Mouse (Mus musculus) embryo, embryonic 11 days (tissue): ENCODE results near the gene Odc1.
"Not testable (repeated sequence)": the region's sequence is repeated elsewhere in the genome, so short reads cannot be mapped to it uniquely, and the experiment has no call there.

Source experiments
- DNase-seq: peaks from one replicate; pipeline ENCODE4 v3.0.0-alpha.2; 2015

The Odc1 gene

DNA sequence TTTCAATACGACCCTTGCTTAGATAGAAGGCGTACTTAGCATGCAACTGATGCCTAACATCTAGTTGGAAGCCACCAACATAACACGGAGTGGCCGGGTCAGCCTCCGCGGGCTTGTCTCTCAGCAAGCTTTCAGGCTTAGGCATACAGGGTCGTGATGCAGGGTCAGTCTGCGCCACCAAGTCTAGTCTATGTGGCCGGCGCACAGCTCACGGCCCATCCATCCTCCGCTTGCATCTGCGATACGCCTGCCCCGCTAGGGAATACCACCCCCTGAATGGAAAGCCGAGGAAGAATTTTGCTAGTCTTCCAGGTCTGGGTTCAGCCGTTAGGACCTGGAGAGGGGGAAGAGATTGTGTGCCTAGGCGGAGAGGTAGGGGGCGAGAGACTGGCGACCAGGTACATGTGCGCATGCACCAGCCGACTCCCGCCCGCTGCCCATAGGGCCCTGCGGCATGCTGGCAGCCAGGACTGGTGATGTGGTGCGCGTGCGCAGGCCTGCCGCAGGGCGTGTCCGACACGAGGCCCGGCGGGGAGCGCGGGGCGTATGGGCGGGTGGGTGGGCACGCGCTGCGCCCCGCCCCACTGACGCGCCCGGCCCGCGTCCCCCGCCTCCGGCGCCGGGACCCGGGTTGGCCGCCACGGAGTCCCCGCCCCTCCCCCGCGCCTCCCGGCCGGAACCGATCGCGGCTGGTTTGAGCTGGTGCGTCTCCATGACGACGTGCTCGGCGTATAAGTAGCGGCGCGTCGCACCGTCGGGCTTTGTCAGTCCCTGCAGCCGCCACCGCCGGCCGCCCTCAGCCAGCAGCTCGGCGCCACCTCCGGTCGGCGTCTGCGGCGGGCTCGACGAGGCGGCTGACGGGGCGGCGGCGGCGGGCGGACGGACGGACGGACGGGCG, at the start of gene Odc1:
Gene Odc1 (plus strand): TSS at position 586 of the 898 bp plus-strand sequence.
- peak; percentile 98 for DNase-seq

DNA sequence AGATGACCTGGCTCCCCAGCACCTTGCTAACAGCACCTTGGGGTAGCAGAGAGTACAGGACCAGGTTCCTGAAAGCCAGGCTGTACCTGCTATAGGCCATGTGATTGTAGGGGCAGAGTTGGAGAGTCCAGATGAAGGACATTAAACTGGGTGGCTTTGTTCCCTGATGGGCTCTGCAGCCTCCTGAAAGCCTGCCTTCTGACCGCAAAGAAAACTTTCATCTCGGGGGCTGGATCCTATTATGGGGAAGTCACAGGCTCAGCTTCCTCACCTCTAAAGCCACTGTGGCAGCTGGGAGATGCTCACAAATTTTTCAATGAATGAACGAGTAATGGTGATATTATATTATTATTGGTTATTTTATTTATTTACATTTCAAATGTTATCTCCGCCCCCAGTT, 49.8 kb upstream of the Odc1 start:
- DNase-seq = no peak

DNA sequence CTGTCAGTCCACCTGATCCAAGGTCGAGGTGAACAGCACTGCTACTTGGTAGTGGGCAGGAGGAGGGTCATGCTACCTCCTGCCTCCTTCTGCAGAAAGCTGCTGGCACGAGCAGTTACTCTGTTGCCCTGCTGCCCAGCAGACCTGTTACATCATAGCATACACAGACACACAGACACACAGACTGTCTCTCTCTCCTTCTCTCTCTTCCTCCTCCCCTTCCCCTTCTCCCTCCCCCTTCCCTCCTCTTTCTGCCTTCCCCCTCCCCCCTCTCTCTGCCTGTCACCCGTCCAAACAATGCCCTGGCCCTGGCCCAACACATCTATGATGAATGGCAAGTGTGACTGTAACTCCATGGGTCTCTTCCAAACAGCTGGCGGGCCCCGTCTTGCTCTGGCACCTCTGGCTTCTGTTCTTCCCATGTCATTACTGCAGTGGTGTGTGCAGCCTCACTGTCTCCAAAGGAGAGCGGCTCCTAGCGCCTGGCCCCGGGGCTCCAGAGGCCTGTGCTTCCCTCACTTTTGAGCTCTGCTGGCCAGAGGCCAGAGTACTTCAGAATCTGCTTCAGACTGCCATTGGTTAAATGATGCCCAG, 48.6 kb upstream of the Odc1 start:
- peak; percentile 28 for DNase-seq

DNA sequence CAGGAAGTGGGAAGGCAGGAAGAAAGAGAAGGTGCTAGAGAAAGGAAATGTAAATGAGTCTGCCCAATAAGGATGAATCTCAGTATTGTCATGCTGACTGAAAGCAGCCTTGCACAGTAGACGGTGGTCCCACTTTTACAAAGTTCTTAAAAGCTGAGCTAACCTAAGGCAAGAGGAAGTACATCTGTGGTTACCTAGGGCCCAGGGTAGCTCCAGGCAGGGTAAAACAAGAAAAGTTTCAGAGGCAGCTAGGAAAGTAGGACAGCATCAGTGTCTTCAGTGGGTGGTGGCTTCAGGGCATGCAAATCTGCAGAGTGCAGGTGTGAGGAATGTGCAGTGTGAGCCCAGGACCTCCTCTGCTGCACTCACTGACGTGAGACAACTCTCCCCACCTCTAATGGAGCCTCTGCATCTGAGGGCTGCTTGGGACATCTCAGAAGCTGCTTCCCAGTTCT, 38.9 kb upstream of the Odc1 start:
- DNase-seq = no peak

DNA sequence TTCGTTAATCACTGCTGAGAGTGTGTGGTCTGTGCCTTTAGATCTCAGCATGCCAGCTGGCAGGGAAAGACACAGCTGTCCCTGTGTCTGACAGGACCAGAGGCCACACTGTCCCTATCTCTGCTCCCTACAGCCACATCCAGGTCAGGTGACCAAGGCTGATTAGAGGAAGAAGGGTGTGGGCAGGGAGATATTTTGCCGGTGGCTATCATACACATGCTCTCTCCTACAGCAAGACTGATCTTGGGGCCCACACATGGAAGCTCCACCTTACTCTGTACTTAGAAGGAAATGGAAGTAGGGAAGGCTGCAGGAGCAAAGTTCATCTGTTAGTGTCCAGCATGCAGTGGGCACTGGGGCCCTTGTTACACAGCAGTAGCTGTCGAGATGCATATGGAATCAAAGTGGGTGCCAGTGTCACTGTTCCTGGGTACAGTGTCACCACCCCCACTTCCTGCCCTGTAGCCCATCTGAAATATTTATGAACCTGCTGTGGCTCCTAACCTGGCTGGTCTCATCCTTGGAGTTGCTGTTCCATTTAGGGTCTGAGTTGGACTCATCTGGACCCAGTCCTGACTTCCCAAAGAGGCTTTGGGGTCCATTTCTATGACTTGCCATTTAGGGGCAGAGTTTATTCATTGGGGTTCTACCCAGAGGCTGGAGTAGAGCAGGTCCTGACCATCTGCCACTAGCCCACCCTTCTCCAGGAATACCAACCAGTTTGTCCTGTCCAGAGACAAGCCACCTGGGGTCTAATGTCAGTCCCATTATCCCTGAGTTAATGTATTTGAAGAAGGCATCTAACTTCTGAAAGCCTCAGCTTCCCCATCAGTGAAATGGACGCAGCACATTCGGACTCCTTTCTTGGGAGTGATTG, 38.2 kb upstream of the Odc1 start:
- DNase-seq = peak; percentile 8

DNA sequence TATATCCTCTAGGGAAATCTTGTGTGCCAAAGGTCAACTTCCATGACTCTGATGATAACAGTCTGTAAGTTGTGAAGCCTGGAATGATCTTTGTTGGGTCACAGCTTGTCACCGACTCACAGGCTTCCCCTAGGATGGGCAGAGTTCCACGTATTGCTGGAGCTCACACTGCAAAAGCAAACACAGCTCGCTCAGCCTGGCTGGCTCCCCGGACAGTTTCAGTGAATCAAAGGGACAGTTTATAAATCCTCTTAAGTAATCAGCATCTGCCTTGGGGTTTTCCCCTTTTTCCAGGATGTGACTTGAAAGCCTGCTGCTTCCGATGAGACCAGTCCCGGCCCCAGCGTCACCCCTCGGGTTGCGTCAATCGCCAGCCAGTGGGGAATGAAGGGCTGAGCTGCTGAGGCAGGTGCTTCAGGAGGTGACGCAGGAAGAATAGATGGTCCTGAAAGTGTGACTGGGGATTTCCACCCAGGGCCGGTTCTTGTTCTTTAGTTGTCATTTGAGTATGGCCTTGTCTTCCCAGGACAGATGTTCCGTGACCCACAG, 37.5 kb upstream of the Odc1 start:
- DNase-seq = no peak

DNA sequence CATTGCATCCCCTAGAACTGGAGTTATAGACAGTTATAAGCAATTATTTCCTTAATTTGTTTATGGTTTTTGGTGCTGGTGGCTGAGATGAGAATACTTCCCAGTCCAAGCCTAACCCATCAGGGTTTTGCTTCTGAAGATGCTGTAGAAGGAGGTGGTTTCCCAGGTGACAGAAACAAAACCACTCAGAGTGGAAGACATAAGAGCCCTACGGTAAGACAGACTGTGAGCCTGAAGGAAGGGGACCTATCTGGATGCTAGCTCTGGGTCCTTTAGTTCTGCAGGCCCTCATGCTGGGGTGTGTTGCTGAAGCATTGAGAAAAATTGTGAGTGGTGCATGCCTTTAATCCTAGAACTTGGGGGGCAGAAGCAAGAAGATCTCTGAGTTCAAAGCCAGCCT, 35.3 kb upstream of the Odc1 start:
- no peak for DNase-seq

DNA sequence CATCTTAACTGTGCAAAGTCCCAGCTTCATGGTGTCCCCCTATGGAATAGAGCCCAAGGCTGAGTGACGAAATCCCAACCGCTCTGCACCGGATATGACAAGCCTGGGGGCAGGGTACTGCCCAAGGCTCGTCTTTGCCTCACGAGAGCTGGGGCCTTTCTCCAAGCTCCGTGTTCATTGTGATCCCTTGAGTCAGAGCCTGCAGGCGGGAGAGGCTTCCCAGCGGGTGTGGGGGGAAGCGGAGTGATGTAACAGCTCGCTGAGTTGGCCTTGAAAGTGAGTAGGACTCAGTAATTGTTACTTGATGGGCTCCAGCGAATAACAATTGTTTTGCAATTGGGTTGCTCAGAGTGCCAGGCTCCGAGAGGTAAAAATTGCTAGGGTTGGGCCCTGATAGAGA, 34.4 kb upstream of the Odc1 start:
- DNase-seq = peak; percentile 23

DNA sequence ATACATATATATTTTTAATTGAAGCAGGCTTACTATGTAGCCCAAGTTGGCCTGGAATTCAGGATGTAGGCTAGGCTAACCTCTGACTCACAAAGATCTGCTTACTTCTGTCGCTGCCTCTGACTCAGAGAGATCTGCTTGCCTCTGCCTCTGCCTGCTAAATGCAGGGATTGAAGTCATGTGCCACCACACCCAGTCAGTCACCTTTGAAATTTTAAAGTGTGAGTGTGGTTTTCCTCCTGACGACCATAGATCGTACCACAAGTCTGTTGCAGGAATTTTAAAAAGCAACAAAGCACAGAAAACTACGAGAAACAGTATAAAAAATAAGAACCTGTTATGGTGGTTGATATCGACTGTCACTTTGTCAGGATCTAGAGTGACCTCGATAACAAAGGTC, 33.6 kb upstream of the Odc1 start:
- no peak for DNase-seq

DNA sequence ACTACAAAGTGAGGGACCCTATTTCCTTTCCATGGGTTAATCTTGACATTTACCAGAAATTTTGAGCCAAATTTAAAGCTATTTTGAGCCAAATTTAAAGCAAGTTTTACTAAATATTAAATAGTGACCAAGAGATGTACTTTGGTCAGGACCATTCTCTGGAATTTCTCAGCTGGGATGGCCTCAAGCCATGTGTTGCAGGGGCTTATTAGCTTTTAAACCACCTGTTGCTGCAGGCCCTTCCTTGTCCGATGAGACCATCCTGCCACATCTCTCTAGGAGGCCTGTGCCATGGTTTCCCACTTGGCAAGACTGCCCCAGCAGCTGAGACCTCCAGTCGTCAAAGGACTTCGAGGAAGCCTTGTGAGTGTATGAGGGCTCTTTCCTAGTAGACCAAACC, 15.4 kb upstream of the Odc1 start:
- no peak for DNase-seq

DNA sequence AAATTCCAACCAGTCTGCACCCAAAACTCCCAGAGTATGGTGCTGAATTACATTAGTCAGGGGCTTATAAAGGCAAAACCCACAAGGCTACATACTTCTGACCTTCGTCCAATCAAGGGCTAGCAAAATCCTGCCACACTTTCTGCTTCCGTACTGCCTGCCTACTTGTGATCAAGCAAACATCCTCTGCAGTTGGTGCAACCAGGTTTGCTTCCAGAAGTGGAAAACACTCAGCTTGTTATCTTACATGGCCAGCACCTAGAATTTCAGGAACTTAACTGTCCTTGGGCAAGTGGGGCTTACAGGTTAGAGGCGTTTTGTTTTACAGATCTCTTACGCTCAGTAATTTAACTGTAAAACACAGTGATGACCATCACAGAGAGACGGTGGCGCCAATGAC, 14.9 kb upstream of the Odc1 start:
- no peak for DNase-seq

DNA sequence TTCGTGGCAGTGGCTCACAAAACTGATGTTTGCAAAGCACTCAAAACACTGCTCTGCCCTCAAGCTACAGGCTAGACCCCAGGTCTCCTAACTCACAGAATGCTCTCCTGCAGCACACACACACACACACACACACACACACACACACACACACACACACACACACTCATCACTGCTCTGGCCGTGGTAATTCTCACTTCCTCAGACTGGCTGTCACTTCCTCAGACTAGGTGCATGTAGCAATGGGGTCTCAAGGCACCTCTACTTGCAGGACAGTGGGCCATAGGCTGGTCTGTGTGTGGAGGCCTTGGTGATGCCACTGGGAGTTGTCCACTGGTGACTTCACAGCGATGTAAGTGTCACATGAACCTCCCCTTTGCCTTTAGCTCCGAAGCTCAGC, 13.8 kb upstream of the Odc1 start:
- no peak for DNase-seq

DNA sequence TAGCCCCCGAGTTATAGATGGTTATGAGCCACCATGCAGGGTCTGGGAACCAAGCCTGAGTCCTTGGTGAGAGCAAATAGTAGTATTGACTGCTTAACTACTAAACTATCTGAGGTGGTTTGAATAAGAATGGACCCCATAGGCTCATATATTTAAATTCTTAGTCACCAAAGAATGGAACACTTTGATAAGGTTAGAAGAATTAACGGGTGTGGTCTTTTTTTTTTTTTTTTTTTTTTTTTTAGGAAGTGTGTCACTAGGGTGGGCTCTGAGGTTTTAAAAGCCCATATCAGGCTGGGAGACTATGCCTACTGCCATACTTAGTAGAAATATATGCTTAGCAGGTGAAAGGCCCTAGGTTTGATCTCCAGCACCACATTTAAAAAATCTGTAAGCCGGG, 8.4 kb upstream of the Odc1 start:
- no peak for DNase-seq

DNA sequence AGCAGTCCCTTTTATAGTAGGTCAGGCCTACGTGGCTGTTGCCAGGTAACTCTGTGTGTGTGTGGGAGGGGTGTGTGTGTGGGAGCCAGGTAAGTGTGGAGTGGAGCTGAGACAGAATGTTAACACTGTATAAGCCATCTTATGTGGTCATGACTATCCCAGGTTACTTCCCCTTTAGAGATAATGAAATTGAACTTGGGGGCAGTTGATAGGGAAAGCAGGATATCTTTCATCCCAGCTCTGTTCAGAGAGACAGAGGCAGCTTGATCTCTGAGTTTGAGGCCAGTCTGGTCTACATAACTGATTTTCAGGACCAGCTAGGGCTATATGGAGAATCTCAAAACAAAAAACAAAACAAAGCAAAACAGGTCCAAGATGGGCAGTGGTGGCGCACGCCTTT, 7.4 kb upstream of the Odc1 start:
- DNase-seq = no peak

DNA sequence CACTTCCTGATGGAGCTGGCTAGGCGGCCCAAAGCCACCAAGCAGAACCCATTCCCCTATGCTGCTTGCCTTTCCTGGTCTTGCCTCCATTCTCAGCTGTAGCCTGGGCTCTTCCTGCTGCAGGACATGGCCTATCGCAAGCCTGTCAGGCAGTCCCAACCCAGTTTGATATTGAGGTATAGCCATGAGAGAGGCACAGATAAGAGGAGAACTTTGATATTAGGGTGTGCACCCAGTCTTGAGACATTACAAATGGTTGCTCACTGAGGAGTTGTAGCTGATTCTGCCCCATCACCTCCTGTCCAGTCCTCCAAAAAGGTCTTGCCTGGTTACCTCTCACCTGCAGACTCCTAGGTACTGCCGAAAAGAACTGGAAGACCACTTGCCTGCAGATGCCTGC, 6.5 kb upstream of the Odc1 start:
- DNase-seq = no peak

DNA sequence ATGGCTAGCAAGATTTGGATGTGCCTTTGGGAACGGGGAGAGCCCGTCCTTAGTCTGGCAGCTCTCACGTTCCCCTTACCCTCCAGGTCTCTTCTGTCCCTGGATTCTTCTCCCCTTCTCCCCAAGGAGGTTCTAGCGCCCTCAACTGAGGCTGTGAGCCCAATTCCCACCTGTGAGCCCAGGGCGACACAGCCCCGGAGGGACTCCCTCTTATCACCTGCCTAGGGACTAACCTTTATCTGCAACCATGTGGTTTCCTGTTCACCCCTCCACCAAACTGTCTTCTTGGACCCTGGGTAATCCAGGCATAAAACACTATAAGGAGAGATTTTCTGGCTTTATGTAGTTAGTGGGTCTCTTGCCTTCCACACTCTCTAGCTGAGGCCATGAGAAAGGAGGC, 5.6 kb upstream of the Odc1 start:
- DNase-seq = no peak

DNA sequence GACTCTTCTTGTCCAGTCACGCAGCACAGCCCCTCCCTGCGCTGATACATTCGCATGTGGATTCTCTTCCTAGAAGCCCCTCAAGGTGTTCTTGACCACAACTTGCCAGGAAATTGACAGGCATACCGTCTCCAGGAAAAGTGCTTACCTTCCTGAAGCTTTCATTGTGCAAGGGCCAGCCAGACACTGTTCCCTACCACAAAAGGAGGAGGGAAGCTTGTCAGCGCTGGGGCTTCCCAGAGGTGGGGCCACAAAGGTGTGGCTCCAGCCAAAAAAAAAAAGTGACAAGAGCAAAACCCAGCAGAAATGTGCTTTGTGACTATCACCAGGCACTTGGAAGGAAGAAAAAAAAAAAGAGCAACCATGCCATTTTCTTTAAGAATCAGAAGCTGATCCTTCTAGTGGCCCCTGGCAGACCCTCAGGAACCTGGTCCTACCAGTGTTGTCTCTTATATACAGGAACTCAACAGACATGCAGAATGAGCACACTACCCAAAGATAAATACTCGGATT, 4.5 kb upstream of the Odc1 start:
- DNase-seq = no peak

DNA sequence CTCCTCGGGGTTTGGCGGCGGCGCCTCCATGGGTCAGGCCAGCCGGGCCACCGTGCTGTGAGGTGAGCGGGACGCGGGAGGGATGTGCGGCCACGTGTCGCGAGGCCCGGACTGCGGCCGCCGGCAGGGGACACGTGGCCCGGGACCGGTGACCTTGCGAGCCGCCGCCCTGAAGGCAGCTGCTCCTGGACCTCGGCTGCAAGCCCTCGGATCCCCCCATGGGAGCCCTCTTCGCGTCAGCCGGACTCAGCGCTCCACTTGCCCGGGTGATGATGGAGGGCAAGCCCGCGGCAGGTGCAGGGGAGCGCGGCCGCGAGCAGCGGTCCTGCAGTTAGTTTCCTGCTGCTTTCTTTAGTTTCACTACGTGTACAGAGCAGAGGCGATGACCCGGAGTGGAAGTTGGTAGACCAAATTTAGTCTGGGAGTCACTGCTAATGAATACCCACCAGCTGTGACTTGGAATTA, 545 bp downstream of the Odc1 start:
- DNase-seq = peak; percentile 71

DNA sequence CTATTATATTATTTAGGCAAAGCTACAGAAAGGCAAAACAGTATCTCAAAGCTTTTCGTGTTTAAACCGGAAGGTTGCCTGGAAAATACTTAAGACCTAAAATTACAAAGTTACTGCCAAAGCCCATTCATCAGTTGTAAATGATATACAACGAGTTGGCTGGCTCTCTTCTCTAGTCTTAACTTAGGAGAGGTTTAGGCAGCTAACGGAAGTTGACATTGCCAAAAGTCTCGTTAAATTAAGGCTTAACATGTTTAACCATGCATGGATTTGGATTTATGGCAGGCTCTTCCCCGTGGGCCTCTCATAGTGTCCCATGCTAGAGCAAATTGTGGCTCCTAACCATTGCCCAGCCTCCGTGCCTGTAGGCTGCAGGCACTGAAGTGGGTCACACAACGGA, 1.3 kb downstream of the Odc1 start:
- peak; percentile 40 for DNase-seq

DNA sequence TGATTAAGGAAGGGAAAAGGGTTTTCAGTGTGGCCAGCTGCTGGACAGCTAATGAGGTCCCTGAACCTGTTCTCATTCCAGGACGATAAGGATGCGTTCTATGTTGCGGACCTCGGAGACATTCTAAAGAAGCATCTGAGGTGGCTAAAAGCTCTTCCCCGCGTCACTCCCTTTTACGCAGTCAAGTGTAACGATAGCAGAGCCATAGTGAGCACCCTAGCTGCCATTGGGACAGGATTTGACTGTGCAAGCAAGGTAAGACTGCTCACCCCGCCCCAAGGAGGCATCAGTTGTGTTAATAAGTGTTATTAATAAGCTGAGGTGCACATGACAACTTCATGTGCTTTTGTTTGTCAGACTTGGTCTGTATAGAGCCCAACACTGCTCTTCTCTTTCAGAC, 3.0 kb downstream of the Odc1 start:
- not testable (repeated sequence) for DNase-seq

DNA sequence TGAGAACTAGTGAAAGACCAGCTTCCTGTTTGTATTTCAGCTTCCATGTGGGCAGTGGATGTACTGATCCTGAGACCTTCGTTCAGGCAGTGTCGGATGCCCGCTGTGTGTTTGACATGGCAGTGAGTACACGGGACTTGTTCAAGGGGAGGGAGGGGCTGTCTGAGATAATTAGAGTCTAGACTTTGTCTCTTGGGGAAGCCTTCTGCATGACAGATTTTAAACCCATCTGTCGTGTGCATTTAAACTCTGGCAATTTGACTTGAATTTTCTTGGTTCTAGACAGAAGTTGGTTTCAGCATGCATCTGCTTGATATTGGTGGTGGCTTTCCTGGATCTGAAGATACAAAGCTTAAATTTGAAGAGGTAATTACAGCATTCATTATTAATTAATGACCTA, 3.9 kb downstream of the Odc1 start:
- DNase-seq = no peak

DNA sequence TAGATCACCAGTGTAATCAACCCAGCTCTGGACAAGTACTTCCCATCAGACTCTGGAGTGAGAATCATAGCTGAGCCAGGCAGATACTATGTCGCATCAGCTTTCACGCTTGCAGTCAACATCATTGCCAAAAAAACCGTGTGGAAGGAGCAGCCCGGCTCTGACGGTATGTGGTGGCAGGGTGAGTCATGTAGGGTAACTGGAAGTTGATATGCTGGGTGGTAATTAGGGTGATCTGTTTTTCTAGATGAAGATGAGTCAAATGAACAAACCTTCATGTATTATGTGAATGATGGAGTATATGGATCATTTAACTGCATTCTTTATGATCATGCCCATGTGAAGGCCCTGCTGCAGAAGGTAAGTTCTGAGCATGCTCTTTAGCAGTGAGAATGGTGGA, 4.8 kb downstream of the Odc1 start:
- not testable (repeated sequence) for DNase-seq
